Mouse (Mus musculus): ENCODE measurements around the gene Omt2b.
"Not testable (repeated sequence)": the region's sequence is repeated elsewhere in the genome, so short reads cannot be mapped to it uniquely, and the experiment has no call there.

Omt2b gene

DNA sequence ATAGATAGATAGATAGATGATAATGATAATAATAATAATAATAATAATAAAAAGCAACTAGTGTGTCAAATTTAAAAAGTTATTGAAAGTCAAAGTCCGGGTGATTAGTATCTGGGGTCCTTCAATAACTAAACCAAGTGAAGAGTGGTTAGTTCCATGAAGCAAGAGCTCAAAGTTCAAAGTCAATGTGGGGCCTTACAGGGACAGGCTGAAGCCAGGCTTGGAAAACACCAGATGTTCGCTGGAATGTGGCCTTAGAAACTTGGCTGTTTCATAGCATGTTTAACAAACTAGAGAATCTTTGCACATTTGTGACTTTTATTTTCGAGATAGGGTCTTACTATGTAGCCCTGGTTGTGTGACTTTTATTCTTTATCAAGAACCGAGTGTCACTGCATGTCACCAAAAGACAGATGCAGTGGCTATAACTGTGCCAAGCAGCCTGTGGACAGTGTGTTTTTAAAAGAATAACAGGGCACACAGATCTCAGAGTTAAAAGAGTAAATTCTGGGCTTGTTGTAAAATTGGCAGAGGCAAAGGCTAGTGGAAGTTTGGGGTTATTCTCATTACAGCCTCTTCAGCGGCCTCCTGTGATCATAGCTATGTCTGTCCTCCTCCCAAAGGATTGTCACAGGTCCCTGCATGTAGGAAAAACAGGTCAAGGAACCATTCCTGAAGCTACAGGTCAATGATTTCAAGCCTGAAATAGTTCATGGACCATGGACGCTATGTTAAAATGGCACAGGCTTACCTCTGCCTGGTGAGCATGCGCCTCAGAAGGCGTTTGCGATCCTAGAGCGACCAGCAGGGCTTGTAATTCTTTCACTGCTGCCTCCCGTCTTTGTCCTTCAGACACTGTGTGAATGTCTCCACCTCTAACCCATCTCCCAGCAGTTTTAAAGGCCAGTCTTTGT lies 27.5 kb downstream of the Omt2b start:
- DNase-seq, result peak; percentile 53

DNA sequence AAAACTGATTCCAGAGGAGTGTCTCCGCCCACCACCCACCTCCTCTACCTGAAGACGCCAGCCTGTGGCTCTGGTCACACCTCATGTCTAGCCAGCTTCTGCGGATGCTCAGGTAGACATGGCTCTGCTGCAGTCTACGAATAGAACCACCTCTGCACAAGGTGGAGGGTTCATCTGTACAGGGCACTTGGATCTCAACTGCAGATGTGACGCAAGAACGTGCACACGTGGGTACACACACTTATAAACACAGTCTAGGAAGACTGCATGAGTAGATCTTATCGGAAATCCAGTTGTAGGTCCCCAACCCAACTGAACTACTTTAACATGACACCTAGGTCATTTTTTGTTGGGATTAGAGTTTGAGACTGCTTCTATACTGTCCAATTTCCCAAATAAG lies 28.2 kb downstream of the Omt2b start, which contains the start of gene Gsta2:
Gsta2 (minus strand) TSS at position 178 of the 400 bp plus-strand sequence.
- no peak for DNase-seq

DNA sequence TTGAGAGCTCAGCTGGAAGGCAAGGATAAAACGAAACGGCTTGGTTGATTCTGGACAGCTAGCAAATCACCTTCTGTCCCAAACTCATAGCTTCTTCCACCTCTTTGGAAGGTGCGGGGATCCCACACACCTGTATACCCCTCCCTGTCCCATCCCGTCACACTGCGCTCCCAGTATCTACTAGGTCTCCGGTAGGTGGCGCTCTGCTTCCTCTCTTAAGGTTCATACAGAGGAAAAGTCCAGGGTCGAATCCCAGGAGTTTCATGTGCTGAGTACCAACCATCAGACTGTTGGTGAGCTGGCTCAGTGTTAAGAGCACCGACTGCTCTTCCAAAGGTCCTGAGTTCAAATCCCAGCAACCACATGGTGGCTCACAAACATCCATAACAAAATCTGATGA lies 30.7 kb downstream of the Omt2b start:
- peak; percentile 51 for DNase-seq

DNA sequence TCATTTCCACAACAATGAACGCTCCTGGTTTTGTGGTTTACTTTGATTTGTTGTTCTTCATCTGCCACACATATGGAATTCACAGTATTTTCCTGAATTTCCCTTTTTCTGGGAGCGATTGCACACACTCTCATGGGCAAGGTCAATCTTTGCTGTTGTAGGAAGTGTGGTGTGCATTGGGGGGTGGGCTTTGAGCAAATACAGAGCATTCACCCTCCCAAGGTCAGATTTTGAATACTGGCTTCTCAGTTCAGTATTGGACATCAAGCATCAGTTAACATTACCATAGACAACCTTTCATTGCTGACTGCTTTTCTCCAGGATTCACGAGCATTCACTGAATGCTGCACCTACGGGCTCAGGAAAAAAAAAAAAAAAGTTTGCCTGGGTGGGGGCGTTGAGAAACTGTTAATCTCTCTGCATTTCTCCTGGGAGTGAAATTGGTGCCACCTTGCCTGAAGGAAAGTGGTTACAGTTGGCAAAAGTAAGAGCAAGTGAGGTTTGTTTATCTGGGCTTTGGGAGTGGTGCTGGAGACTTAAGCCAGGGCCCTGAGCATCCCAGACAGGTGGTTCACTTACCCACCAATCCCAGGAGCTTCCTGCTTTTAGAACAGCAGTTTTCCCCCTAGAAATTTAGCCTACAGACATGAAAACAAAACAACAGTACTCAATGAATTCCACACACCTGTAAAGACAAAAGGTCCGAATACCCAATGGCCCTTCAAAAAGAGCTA lies 32.5 kb downstream of the Omt2b start:
- no peak for DNase-seq

DNA sequence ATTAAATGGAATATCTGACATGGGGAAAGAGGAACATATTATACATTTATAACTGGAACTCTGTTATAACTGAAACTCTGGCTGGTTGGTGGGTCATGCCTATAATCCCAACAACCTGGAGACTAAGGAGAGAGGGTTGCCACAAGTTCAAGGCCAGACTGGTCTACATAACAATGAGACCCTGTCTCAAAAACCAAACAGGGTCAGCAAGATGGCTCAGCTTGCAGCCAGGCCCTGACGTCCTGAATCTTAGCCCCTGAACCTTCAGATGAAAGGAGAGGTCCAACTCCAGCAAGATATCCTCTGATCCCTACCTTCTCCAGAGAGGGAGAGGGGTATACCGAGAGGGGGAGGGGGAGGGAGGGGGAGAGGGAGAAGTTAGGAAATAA lies 33.1 kb downstream of the Omt2b start:
- DNase-seq, result no peak

DNA sequence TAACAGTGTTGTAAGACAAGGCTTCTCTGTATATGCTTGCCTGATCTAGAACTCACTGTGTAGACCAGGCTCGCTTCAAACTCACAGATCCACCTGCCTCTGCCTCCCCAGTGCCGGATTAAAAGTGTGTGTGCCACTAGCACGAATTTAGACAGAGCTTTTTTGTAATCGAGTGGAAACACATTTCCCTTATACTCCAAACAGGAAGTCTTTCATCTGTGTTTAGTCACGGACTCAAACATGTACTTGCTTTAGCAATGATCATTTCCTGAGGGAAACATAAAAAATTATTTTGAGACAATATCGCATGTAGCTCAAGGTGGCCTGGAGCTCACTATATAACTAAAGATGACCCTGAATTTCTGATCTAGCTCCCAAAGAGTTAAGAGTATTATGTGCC lies 36.0 kb downstream of the Omt2b start:
- DNase-seq, result no peak

DNA sequence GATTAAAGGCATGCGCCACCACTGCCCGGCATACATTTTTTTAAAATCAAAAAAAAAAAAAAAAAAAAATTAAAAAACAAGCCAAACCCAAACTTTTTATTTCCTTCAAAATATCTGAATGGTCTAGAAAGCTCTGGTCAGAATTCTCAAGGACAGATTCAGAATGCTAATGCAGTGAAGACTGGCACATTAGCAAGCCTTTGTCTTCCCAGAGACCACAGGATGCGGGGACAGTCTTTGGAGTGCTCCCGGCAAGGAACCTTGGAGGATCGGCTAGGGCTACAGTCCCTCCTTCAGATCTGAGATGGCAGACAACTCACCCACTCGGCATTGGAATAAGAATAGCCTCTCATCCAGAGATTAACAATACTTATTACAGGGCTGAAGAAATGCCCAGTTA lies 37.3 kb downstream of the Omt2b start:
- DNase-seq, result no peak

DNA sequence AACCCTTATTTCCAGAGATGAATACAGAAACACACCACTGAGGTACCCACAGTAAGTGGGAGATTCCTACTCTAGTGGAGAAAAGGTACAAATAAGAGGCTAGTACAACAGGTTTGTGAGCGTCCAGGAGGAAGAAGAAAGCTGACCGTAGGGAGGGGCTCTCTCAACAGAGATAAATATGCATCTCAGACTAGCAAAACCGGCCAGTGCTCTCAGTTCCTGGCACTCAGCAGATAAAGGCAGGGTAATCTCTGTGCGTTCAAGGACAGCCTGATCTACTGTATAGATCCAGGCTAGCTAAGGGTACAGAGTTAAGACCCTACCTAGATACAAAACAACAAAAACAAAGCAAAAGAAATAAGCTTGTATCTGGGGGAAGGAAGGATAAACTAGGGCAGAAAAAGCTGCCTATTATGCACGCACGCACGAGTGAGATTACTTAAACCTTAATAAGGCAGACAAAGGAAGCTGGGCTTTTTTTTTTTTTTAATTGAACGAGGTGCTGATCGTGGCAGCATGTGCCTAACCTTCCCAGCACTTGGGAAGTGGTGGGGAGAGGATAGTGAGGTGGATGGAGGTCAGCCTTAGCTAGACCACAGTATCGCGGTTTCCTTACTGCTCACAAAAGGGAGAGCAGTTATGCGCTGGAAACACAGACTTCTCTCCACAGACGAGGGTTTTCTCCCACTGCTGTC lies 38.6 kb downstream of the Omt2b start:
- no peak for DNase-seq

DNA sequence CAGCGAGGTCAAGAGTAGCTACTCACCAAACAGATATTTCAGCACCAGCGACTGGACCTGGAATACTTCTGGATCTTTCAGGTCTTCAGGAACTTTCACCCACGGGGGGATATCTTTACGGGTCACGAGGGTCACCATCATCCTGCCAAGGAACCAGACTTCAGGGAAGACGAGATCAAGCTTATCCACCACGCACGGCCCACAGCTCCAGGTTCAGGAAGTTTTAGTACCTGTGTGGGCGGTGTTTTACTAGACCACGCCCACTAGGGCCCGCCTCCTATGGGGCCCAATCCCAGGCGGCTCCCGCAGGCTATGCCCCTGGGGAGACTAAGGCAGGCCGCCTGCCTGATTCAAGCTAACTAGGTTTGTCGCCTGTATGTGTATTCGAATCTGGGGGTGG lies 40.6 kb downstream of the Omt2b start, which contains the start of gene Dppa5a:
Dppa5a (minus strand) TSS at position 219 of the 400 bp plus-strand sequence.
- DNase-seq, result not testable (repeated sequence)

DNA sequence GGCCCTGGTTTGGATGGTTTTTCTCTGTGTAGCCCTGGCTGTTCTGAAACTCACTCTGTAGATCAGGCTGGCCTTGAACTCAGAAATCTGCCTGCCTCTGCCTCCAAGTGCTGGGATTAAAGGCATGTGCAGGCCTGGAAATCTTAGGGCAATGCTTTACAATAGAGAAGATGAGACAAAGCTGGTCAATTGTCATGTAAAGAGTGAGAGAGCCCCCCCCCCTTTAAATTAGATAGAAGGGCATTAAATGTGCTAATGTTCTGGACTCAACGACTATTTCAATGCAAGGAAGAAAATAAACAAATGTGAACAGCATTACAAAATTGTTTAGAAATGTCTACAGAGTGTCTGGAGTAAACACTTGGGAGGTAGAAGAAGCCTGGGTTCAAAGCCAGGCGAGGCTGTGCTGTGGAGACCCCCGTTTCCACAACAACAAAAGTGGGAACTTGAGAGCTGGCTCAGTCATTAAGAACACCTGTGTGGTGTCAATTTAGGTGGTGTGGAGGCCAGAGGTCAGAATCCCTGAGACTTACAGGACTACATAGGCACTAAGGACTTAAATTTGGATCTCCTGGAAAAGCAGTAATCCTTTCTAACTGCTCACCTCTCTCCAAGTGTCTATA lies 41.4 kb downstream of the Omt2b start:
- DNase-seq, result no peak

DNA sequence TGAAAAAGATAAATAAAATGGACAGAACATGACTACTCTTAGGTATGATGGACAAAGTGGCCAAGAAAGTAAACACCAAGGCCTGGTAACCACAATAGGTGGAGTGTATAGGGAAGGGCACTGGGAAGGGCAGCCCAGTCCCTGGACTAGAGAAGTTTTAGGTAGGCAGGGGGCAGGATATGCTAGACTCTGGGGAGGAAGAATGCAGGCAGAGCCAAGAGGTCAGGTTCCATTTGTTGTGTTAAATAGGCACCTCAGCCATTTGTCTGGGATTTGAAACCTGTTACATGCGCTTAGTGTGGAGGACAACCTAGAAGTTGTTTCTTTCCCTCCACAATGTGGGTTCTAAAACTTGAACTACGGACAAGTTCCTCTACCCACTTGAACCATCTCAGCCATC lies 42.0 kb downstream of the Omt2b start:
- DNase-seq, result no peak

DNA sequence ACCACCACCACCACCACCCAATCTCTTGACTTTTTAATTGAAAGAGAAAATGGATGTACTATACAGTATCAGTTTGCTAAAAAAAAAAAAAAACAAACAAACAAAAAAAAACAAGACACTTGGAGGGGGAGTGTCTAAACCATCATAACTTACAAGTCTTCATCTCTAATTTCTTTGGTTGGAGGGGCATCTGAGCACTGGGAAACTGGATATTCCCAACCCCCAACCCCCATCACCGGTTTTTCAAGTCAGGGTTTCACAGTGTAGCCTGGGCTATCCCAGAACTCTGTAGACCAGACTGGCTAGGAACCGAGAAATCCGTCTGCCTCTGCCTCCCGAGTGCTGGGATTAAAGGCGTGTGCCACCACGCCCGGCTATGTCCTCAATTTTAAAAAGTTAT lies 42.4 kb downstream of the Omt2b start:
- no peak for DNase-seq

DNA sequence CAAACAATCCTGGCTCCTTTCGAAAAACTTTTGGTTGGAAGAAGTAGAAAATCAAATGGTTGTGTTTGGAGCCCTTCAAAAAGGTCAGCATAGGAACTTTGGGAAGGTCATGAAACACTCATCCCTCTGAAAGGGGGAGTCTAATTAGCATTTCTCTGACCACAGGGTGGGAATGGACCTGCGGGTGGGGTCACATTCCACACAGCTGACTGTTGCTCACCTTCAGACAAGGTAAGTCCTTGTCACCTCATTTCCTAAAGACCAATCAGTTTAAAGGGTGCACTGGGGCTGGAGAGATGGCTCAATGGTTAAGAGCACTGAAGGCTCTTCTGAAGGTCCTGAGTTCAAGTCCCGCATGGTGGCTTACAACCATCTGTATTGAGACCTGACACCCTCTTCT lies 44.1 kb downstream of the Omt2b start:
- no peak for DNase-seq

DNA sequence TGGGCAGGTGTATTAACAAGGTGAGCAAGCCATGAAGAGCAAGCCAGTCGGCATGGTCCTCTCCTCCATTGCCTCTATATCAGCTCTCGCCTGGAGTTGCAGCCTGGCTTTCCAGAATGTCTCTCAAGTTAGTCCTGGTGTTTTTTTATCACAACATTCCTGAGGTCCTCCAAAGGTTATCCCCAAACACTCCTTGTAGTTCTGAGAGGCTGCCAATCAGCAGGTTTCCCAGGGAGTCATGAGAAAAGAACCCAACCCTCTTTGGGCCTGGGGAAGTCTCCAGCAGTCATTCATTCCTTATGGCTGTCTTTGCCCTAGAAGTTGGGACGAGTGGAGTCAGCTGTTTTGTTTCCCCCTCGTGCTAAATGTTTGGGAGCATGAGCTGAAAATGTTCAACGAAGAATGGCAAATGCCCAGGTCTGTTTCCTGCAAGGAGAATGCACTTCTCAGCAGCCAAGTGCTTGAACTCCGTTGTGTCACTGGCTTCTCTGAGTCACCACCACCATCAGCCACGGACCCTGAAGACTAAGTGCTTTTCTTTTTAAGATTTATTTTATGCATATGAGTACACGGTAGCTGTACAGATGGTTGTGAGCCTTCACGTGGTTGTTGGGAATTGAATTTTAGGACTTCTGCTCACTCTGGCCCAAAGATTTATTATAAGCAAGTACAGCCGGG lies 45.6 kb downstream of the Omt2b start:
- DNase-seq, result no peak

DNA sequence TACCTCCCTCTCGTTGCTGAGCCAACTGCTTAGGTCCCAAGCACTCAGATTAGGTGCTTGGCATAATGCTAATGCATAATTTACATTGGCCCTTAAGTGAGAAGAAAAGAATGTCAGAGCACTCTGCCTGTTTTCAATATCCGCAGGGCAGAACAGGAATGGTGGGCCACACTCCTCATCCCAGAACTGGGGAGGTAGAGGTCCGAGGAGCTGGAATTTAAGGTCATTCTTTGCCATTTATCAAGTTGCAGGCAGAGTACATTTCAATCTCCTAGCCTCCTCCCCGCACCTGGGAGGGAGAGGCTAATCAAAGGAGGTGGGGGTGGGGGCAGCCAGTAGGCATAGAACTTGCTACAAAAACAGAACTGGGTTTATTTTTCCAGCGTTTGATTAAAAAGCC lies 47.0 kb downstream of the Omt2b start:
- DNase-seq, result no peak

DNA sequence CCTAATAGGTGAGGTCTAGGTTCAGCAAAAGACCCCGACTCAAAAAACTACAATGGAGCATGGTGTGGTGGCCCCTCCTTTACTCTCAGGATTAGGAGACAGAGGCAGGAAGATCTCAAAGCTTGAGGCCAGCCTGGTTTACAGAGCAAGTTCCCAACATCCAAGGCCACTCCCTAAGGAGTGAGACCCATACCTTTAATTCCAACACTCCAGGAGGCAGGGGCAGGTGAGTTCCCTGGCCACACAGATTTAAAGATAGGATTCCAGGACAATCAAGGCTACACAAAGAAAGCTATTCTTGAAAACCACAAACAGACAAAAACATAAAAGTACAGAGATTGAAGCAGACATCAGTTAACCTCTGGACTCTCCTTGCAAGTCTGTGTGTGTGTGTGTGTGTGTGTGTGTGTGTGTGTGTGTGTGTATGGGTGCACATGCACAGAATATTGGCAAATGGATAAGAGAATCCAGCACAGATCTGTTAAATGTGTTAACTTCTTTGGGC lies 47.5 kb downstream of the Omt2b start:
- no peak for DNase-seq

DNA sequence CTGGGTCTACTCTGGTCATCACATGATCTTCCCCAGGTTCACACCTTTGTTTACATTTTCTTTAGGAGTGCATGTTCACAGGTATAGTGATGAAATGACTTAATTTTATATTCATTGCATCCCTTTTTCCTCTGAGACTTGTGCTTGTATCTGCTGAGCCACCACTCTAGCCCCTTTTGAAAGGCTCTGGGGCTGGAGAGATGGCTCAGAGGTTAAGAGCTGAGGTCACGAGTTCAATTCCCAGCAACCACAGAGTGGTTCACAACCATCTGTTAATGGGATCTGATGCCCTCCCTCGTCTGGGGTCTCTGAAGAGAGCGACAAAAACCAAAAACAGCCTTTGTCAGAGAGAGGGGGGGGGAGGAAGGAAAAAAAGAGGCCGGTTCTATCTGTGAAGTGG lies 48.1 kb downstream of the Omt2b start:
- no peak for DNase-seq

DNA sequence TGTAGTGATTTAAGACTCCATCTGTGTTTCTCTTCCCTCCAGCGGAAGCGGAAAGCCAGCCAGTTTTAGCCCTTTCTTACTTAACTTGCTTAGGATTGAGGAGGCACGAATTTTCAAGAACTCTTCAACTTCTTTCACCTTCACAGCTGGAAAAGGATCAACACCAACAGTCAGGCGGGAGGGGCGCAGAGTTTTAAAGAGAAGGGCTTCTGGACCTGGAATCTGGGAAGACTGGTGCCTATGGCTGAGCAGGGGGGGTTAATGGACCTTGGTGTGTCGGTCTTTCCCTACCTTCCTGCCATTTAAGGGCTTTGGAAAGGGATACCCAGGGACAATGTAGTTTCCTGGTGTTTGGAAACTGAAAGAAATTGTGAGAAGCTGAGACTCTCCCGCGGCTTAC lies 50.2 kb downstream of the Omt2b start:
- no peak for DNase-seq

DNA sequence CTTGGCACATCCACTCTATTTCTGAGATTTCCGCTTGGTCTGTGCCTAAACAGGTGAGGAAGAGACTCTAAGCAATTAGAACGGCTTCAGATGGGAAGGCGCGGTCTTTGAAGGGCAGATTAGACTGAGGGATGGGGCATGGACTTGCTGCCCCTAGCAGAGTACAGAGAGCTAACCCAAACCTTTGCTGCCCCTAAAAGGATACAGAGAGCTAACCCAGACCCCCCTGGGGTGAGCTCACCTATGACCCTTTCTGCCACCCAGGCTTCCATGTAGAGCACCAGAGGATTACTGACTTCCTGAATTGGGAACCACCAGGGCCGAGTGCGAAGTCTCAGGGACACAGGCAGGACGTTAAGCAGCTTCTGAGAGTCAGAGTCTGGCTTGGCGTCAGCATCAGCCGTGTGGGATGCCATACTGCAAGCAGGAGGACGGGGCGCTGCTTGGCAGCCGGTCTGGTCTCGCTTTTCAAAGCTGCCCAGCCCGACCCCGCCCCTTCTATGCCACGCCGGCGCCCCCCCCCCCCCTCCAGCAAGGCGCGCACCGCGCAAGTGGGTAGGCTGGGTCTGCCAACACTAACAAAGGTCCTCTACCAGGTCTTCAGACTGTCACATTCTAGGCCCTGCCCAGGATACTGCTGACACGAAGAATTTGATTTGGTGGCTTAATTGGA lies 50.9 kb downstream of the Omt2b start, which contains the start of gene Ooep:
Ooep (minus strand) TSS at position 613 of the 673 bp plus-strand sequence.
- no peak for DNase-seq

Measured in kidney, adult 11 months (tissue).